Mouse (Mus musculus): ENCODE data around the gene Ramp1. TPM values are rescaled to one million over a fixed set of nuclear protein-coding genes. Genes with fewer than 3 reads are reported as not detected.
A peak's percentile ranks its signal among the peaks of the same experiment; 100 is the strongest.

The Ramp1 gene
- 25.8 and 31.3 TPM in 2 replicates for polyA plus RNA-seq (2015; fragmentation: Nextera tagmentation; extraction: Ambion mirVana)

DNA sequence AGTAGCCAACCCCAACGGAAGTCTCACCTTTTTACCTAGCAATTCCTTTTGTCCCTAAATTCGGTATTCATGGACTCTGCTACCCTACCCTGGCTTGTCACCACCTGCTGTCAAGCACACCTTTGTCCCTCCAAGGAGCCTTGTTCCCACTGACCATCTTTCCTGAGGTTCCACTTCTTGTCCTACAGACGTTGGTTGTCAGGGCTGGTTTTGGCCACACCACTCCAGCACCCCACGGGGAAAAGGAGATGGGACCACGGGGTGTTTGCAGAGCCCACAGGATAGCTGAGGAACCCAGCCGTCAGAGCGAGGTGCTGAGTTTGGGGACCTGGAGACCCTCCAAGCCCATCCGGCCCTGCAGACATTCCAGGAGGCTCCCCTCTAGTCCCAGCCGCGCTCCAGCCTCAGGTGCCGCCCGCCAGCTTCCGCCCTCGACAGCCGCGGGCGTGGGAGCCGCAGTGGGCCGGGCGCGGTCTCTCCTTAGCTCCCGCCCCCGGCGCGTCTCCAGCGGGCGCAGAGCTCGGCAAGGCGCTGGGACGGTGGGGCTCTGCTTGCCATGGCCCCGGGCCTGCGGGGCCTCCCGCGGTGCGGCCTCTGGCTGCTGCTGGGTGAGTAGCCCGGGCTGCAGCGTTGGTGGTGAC, at the start of gene Ramp1:
TSS of gene Ramp1 (plus strand) at position 290 of the 641 bp plus-strand sequence.
- Histone ChIP-seq H3K4me1 (peaks cover 43% of the 10 kb centered on the region), H3K36me3 (no peaks in the 10 kb centered on the region), H3K27ac (replicated peaks) (no peak within 1 kb of the TSS; the same call in 1 of the 2 replicates), H3K4me3 (peak within 1 kb of the TSS; percentile 60), H3K27me3 (replicated peaks) (peaks cover 24% of the 10 kb centered on the region), H3K9me3 (no peaks in the 10 kb centered on the region), H3K9ac (peak within 1 kb of the TSS; percentile 85), H3K4me2 (peak within 1 kb of the TSS; percentile 83)
- peak; percentile 45; the same call in 1 of the 2 replicates for ATAC-seq (ENCODE audit: extremely low read depth, insufficient number of reproducible peaks, low FRiP score, low TSS enrichment)
- 2% methylated on average over 37 of the region's 37 CpGs for WGBS

DNA sequence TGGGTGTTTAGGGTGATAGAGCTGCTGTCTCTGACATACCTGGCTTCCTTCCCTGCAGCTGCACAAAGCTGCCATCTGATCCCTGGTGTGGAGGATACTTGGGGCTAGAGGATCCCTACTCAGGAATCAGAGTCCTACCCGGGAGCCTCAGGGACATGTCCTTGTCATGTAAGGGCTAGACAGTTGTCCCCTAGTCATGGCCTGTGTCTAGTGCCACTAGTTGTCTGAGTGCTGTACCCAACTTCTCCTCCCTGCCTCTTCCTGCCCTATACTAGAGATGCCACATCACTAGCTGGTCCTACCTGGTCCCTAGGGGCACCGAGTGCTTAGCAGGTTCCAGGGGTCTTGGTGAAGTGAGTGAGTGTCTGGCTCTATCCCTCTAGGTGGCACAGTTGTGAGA, 42.6 kb upstream of the Ramp1 start:
- Histone ChIP-seq H3K9me3 (no peaks in the 10 kb centered on the region), H3K4me1 (no peaks in the 10 kb centered on the region), H3K36me3 (no peaks in the 10 kb centered on the region), H3K4me3 (no peak overlapping the region), H3K4me2 (no peak overlapping the region), H3K9ac (no peak overlapping the region), H3K27ac (replicated peaks) (no peak overlapping the region), H3K27me3 (replicated peaks) (no peaks in the 10 kb centered on the region)
- 73% methylated on average over 2 of the region's 2 CpGs for WGBS
- no peak; the same call in 1 of the 2 replicates for ATAC-seq (ENCODE audit: extremely low read depth, insufficient number of reproducible peaks, low FRiP score, low TSS enrichment)

- ATAC-seq (ENCODE audit: extremely low read depth, insufficient number of reproducible peaks, low FRiP score, low TSS enrichment), result no peak; the same call in 1 of the 2 replicates
- no peak within 1 kb of the TSS for H3K27ac ChIP-seq (replicated peaks)
- WGBS, result 51% methylated on average over 20 of the region's 20 CpGs
- no peaks in the 10 kb centered on the region for H3K36me3 ChIP-seq
- H3K27me3 ChIP-seq (replicated peaks), result no peaks in the 10 kb centered on the region
- H3K9me3 ChIP-seq, result no peaks in the 10 kb centered on the region
- H3K4me3 ChIP-seq, result peak within 1 kb of the TSS; percentile 35
- H3K4me2 ChIP-seq, result peak within 1 kb of the TSS; percentile 47
- no peaks in the 10 kb centered on the region for H3K4me1 ChIP-seq
- 0 out of 2 replicates have a peak within 1 kb of the TSS, but pooled peaks have one; percentile 28 for H3K9ac ChIP-seq
These were observed 34.8 kb upstream of the Ramp1 start, which contains the start of gene Rbm44 for GRCm38 (mm10) chr1:91144813-91145212. Gene Rbm44, plus strand, starts transcription at chr1:91145089.

DNA sequence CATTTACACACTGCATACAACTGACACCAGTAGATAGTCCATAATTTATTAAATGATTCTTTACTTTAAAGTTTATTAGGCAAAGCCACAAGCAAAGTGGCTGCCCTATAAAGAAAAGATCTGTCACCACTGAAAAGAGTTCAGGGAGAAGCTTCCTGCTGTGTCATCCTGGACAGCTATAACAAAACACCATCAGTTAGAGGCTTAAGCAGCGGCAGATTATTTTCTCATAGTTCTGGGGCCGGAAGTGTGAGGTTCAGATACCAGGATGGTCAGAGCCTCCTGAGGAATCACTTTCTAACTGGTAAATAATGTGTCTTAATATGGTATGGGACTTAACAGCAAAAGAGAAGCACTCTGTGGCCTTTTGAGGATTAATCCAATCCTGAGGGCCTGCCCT, 28.1 kb upstream of the Ramp1 start:
- no peaks in the 10 kb centered on the region for H3K9me3 ChIP-seq
- 63% methylated on average over 2 of the region's 2 CpGs for WGBS

GRCm38 (mm10) chr1:91166798-91167197, 12.8 kb upstream of the Ramp1 start:
- no peaks in the 10 kb centered on the region for H3K27me3 ChIP-seq (replicated peaks)
- H3K9ac ChIP-seq, result no peak overlapping the region
- H3K9me3 ChIP-seq, result no peaks in the 10 kb centered on the region
- H3K4me3 ChIP-seq, result no peak overlapping the region
- no peak for ATAC-seq (ENCODE audit: extremely low read depth, insufficient number of reproducible peaks, low FRiP score, low TSS enrichment)
- WGBS, result 73% methylated on average over 6 of the region's 6 CpGs
- no peak overlapping the region for H3K27ac ChIP-seq (replicated peaks)
- H3K4me2 ChIP-seq, result no peak overlapping the region
- H3K36me3 ChIP-seq, result no peaks in the 10 kb centered on the region
- H3K4me1 ChIP-seq, result peaks cover 7% of the 10 kb centered on the region

More for the DNA sequence above, 28.1 kb upstream of the Ramp1 start:
- no peak overlapping the region for H3K9ac ChIP-seq
- H3K36me3 ChIP-seq, result no peaks in the 10 kb centered on the region
- no peak overlapping the region for H3K4me2 ChIP-seq
- no peak overlapping the region for H3K4me3 ChIP-seq
- no peaks in the 10 kb centered on the region for H3K27me3 ChIP-seq (replicated peaks)
- no peak for ATAC-seq (ENCODE audit: extremely low read depth, insufficient number of reproducible peaks, low FRiP score, low TSS enrichment)
- H3K27ac ChIP-seq (replicated peaks), result no peak overlapping the region
- H3K4me1 ChIP-seq, result no peaks in the 10 kb centered on the region

DNA sequence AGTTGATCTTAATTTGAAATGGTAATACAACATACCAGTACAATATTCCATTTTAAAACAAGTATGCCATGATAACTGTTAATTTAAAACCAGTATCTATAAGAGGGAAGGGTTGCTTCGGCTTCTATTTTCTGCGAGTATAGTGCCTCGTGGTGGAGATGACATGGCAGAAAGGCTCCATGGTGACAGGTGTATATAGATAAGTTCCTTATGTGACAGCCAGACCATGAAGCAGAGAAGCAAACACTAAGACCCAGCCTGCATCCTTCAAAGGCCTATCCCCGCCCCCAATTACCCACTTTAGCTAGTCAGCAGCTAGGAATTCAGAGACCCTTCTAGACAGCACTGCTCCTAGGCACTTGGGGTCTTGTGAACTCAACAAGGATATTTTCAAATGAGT, 10.5 kb upstream of the Ramp1 start:
- peaks cover 7% of the 10 kb centered on the region for H3K4me1 ChIP-seq
- no peak for ATAC-seq (ENCODE audit: extremely low read depth, insufficient number of reproducible peaks, low FRiP score, low TSS enrichment)
- no peak overlapping the region for H3K9ac ChIP-seq
- no peak overlapping the region for H3K27ac ChIP-seq (replicated peaks)
- H3K9me3 ChIP-seq, result peaks cover 6% of the 10 kb centered on the region
- no peak overlapping the region for H3K4me3 ChIP-seq
- WGBS, result 35% methylated on average over 4 of the region's 4 CpGs
- no peak overlapping the region for H3K4me2 ChIP-seq
- H3K27me3 ChIP-seq (replicated peaks), result no peaks in the 10 kb centered on the region
- H3K36me3 ChIP-seq, result no peaks in the 10 kb centered on the region

- H3K4me2 ChIP-seq, result no peak overlapping the region
- H3K9ac ChIP-seq, result no peak overlapping the region
- no peak overlapping the region for H3K27ac ChIP-seq (replicated peaks)
- H3K4me1 ChIP-seq, result peaks cover 12% of the 10 kb centered on the region
- ATAC-seq (ENCODE audit: extremely low read depth, insufficient number of reproducible peaks, low FRiP score, low TSS enrichment), result no peak
- H3K9me3 ChIP-seq, result peaks cover 6% of the 10 kb centered on the region
- H3K36me3 ChIP-seq, result no peaks in the 10 kb centered on the region
- 86% methylated on average over 5 of the region's 5 CpGs for WGBS
- peaks cover 10% of the 10 kb centered on the region; the same call in 1 of the 2 replicates for H3K27me3 ChIP-seq (replicated peaks)
- no peak overlapping the region for H3K4me3 ChIP-seq
These were observed 4.8 kb upstream of the Ramp1 start for GRCm38 (mm10) chr1:91174796-91175195.

DNA sequence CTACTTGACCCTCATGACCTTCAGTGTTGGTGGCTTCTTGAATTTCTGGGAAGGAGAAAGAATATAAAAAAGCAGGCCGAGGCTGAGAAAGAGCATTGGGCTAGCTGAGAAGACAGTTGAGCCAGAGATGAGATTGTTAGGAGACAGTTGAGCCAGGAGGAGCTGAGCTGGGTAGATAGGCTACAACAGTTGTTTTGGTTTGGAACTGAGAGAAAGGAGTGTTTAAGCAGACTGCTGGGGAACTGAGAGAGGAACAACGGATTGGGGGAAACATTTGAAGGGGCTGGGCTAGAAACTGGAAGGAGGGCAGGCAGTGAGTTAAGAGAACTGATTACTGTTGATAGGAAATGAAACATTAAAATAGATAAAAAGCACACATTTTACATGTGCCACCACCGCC, 3.6 kb upstream of the Ramp1 start:
- no peaks in the 10 kb centered on the region for H3K36me3 ChIP-seq
- no peak for ATAC-seq (ENCODE audit: extremely low read depth, insufficient number of reproducible peaks, low FRiP score, low TSS enrichment)
- peaks cover 20% of the 10 kb centered on the region for H3K27me3 ChIP-seq (replicated peaks)
- no peak overlapping the region for H3K9ac ChIP-seq
- H3K4me1 ChIP-seq, result peaks cover 24% of the 10 kb centered on the region
- no peak overlapping the region for H3K4me2 ChIP-seq
- H3K27ac ChIP-seq (replicated peaks), result no peak overlapping the region
- WGBS, result 72% methylated on average over 3 of the region's 3 CpGs
- H3K4me3 ChIP-seq, result no peak overlapping the region
- H3K9me3 ChIP-seq, result peaks cover 6% of the 10 kb centered on the region

DNA sequence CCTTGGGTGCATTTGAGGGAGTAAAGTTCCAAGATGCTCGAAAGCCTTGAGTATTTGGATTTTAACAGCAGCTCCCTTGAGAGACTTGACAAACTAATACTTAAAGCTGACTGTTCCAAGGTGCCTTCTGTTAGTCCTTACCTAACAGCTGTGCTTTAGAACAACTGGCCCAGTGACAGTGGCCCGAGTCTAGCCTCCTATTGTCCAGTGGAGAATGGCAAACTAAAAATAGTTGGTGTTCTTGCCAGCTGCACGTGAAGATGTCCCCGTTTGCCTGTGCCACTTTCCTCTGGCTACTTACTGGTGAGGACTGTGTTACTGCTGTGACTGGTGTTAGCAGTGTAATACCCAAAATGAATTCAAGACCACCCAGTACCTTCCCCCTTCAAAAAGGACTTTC, 2.8 kb upstream of the Ramp1 start:
- peaks cover 32% of the 10 kb centered on the region for H3K4me1 ChIP-seq
- peaks cover 5% of the 10 kb centered on the region for H3K9me3 ChIP-seq
- no peak overlapping the region for H3K27ac ChIP-seq (replicated peaks)
- no peaks in the 10 kb centered on the region for H3K36me3 ChIP-seq
- 54% methylated on average over 4 of the region's 4 CpGs for WGBS
- no peak overlapping the region for H3K4me3 ChIP-seq
- no peak overlapping the region for H3K9ac ChIP-seq
- ATAC-seq (ENCODE audit: extremely low read depth, insufficient number of reproducible peaks, low FRiP score, low TSS enrichment), result no peak
- no peak overlapping the region for H3K4me2 ChIP-seq
- peaks cover 24% of the 10 kb centered on the region for H3K27me3 ChIP-seq (replicated peaks)

- peak overlapping the region; percentile 60; the same call in 1 of the 2 replicates for H3K4me3 ChIP-seq
- peak overlapping the region; percentile 85; the same call in 1 of the 2 replicates for H3K9ac ChIP-seq
- peak; percentile 38; the same call in 1 of the 2 replicates for ATAC-seq (ENCODE audit: extremely low read depth, insufficient number of reproducible peaks, low FRiP score, low TSS enrichment)
- H3K4me1 ChIP-seq, result peaks cover 43% of the 10 kb centered on the region
- peaks cover 24% of the 10 kb centered on the region for H3K27me3 ChIP-seq (replicated peaks)
- peak overlapping the region; percentile 83 for H3K4me2 ChIP-seq
- no peak overlapping the region for H3K27ac ChIP-seq (replicated peaks)
- WGBS, result 21% methylated on average over 5 of the region's 5 CpGs
- no peaks in the 10 kb centered on the region for H3K9me3 ChIP-seq
- H3K36me3 ChIP-seq, result no peaks in the 10 kb centered on the region
These were observed 536 bp upstream of the Ramp1 start for GRCm38 (mm10) chr1:91179086-91179485.

DNA sequence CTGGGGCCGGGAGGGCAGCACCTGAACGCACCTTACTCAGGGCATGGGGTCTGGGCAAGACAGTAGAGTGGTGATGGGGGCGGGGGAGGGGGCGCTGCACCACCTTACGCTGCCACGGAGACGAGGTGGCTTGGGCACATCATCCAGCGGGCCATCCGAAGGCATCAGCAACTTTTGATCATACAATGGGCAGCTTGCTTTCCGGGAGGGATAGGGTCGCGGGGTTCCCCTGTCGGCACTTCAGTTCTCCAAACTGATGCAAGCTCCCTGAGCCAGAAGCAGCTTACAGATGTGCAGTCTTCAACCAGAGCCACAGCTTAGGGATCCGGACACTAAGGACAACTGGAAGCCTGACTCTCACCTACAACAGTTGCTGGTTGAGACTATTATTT, 548 bp downstream of the Ramp1 start:
- no peaks in the 10 kb centered on the region for H3K9me3 ChIP-seq
- 0 out of 2 replicates have a peak, but pooled peaks have one; percentile 42 for ATAC-seq (ENCODE audit: extremely low read depth, insufficient number of reproducible peaks, low FRiP score, low TSS enrichment)
- no peak overlapping the region; the same call in 1 of the 2 replicates for H3K27ac ChIP-seq (replicated peaks)
- H3K4me3 ChIP-seq, result peak overlapping the region; percentile 60
- peaks cover 24% of the 10 kb centered on the region for H3K27me3 ChIP-seq (replicated peaks)
- H3K9ac ChIP-seq, result peak overlapping the region; percentile 85
- WGBS, result 4% methylated on average over 14 of the region's 14 CpGs
- no peaks in the 10 kb centered on the region for H3K36me3 ChIP-seq
- H3K4me2 ChIP-seq, result peak overlapping the region; percentile 83
- peaks cover 43% of the 10 kb centered on the region for H3K4me1 ChIP-seq

GRCm38 (mm10) chr1:91180723-91181122, 1.1 kb downstream of the Ramp1 start:
- Histone ChIP-seq H3K4me2 (peak overlapping the region; percentile 83), H3K9ac (peak overlapping the region; percentile 85), H3K27ac (replicated peaks) (no peak overlapping the region), H3K4me1 (peaks cover 43% of the 10 kb centered on the region), H3K27me3 (replicated peaks) (peaks cover 24% of the 10 kb centered on the region), H3K36me3 (no peaks in the 10 kb centered on the region), H3K4me3 (peak overlapping the region; percentile 60), H3K9me3 (no peaks in the 10 kb centered on the region)
- WGBS, result 60% methylated on average over 6 of the region's 6 CpGs
- ATAC-seq (ENCODE audit: extremely low read depth, insufficient number of reproducible peaks, low FRiP score, low TSS enrichment), result no peak
